Mouse (Mus musculus): ENCODE data around the gene Svs1. TPM values are rescaled to one million over a fixed set of nuclear protein-coding genes. Genes with fewer than 3 reads are reported as not detected.

The Svs1 gene
- total and polyA plus RNA-seq, 2 experiments from 2014 or later, result not detected

DNA sequence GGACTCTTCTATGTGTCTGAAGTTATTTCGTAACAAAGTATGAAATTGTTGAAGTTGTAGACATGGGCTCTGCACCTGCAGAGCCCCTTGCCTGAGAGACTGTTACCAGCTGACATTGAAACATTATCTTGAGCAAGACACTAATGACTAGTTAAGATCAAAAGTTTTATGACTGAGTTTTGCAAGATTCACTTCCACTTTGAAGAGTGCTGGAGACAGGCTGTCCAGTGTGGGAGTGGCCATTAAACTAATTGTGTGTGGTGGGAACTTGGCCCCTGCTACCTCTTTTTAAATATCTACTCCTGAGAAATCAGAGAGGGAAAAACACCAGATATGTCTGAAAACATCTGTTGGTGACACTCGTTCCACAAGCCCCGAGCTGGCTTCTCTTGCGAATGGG is 44.6 kb downstream of the Svs1 start:
- 88% methylated on average over 4 of the region's 4 CpGs for WGBS
- H3K9me3 ChIP-seq (ENCODE audit: low read length), result no peaks in the 10 kb centered on the region
- ATAC-seq, result no peak

DNA sequence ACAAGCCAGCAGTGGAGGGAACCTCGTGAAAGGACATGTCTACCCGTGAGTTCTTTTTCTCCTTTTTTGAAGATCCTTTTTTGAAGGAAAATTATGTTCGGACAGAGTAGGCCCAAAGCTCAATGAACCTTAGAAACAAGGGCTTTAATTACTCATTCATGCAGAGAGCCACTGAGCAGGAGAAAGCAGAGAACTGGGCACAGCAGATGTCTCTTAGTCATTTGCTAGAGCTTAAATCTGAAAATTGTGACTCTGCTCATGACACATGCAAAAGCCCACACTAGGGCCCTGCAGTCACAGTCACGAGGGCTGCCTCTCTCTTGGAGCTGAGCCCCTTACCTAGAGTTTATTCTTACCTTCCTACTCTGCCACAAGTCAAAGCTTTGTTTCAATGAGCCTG is 46.1 kb downstream of the Svs1 start:
- no peaks in the 10 kb centered on the region for H3K9me3 ChIP-seq (ENCODE audit: low read length)
- no peak overlapping the region for H3K4me3 ChIP-seq (ENCODE audit: low read depth, low read length)
- 0 out of 2 replicates have a peak, but pooled peaks cover 5% of the 10 kb centered on the region for H3K27me3 ChIP-seq (ENCODE audit: insufficient read depth, low read length)
- no peak overlapping the region for H3K9ac ChIP-seq
- DNase-seq (no peak), ATAC-seq (no peak)
- no peaks in the 10 kb centered on the region for H3K36me3 ChIP-seq (ENCODE audit: insufficient read depth)
- 51% methylated on average over 4 of the region's 4 CpGs for WGBS
- H3K27ac ChIP-seq (ENCODE audit: low read depth, low read length), result no peak overlapping the region
- no peaks in the 10 kb centered on the region for H3K4me1 ChIP-seq (ENCODE audit: insufficient read depth)
- no peak overlapping the region for H3K4me2 ChIP-seq (ENCODE audit: low read depth)
- TF ChIP-seq CTCF (IDR thresholded peaks at IDR 0.05; ENCODE audit: low read depth), result no peak

More for the DNA sequence above, 44.6 kb downstream of the Svs1 start:
- Histone ChIP-seq H3K4me2 (ENCODE audit: low read depth) (no peak overlapping the region), H3K4me3 (ENCODE audit: low read depth, low read length) (no peak overlapping the region), H3K36me3 (ENCODE audit: insufficient read depth) (no peaks in the 10 kb centered on the region), H3K4me1 (ENCODE audit: insufficient read depth) (no peaks in the 10 kb centered on the region), H3K9ac (no peak overlapping the region), H3K27me3 (ENCODE audit: insufficient read depth, low read length) (no peaks in the 10 kb centered on the region), H3K27ac (ENCODE audit: low read depth, low read length) (no peak overlapping the region)
- TF ChIP-seq CTCF (IDR thresholded peaks at IDR 0.05; ENCODE audit: low read depth), result no peak
- DNase-seq, result no peak

DNA sequence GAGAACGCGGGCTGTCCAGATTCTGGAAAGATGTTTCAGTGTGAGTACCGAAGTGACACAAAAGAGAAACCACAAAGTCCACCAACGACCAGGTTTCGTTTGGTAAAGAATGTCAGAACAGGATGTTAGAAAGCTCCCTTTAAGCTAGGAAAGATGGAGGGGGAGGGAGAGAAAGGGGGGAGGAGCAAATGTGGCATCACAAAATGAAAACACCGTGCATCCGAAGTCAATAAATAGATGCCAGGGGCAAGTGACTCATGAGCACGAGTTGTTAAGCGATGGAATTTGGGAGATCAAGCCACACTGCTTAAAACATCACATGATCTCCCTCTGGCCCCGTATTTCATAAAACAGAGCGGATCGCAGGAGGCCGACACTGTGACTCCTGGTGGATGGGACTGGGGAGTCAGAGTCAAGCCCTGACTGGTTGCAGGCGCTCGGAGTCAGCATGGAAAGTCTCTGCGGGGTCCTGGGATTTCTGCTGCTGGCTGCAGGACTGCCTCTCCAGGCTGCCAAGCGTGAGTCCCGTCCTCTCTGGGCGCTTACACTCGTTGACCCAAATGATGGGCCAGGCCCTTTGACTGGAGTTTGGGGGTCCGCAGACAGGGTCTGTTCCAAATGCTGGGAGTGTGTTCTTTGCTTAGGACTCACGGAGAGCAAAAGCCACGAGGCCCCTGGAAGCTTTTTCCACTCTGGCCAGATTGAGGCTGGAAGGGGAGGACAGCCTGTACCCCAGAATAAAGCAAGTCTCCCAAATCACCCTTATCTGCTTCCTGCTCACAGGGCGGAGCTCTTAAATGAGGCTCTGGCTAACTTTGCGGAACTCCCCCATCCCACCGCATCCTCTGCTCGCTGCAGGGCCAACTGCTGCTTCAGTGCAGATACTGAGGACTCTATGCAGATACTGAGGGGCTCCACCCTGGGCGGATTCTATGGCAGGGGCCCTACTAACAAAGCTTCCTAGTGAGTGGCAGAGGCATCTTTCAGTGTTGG is 49.9 kb downstream of the Svs1 start, which contains the start of gene Gpnmb:
Gene Gpnmb (plus strand): TSS at position 272 of the 993 bp plus-strand sequence.
- Histone ChIP-seq H3K27me3 (ENCODE audit: insufficient read depth, low read length) (0 out of 2 replicates have a peak, but pooled peaks cover 5% of the 10 kb centered on the region), H3K27ac (ENCODE audit: low read depth, low read length) (no peak within 1 kb of the TSS), H3K4me2 (ENCODE audit: low read depth) (no peak within 1 kb of the TSS), H3K4me3 (ENCODE audit: low read depth, low read length) (no peak within 1 kb of the TSS), H3K4me1 (ENCODE audit: insufficient read depth) (no peaks in the 10 kb centered on the region), H3K36me3 (ENCODE audit: insufficient read depth) (no peaks in the 10 kb centered on the region), H3K9ac (no peak within 1 kb of the TSS), H3K9me3 (ENCODE audit: low read length) (no peaks in the 10 kb centered on the region)
- no peak for TF ChIP-seq CTCF (IDR thresholded peaks at IDR 0.05; ENCODE audit: low read depth)
- 52% methylated on average over 28 of the region's 28 CpGs for WGBS
- ATAC-seq, result no peak
- DNase-seq, result no peak

DNA sequence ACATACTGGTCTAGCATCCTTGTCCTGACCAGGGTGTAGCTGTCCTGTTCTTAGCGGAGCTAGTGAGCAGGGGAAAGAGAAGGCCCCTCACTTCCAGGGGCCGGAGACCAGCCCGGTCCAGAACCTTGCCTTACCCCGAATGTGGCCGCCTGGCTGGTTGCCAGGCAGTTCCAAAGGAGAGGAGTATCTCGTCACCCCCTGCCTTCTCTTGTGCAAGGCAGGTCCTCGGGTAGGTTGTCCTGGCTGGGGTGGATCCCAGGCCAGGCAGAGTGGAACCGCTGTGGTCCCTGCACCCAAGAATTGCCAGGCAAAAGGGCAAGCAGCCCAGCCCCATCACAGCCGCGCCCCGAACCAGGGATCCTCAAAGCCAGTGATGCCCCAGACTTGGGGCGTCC is 50.6 kb downstream of the Svs1 start:
- DNase-seq (no peak), ATAC-seq (no peak)
- Histone ChIP-seq H3K4me2 (ENCODE audit: low read depth) (no peak overlapping the region), H3K27me3 (ENCODE audit: insufficient read depth, low read length) (0 out of 2 replicates have a peak, but pooled peaks cover 5% of the 10 kb centered on the region), H3K36me3 (ENCODE audit: insufficient read depth) (no peaks in the 10 kb centered on the region), H3K4me1 (ENCODE audit: insufficient read depth) (no peaks in the 10 kb centered on the region), H3K27ac (ENCODE audit: low read depth, low read length) (no peak overlapping the region), H3K4me3 (ENCODE audit: low read depth, low read length) (no peak overlapping the region), H3K9me3 (ENCODE audit: low read length) (no peaks in the 10 kb centered on the region), H3K9ac (no peak overlapping the region)
- TF ChIP-seq CTCF (IDR thresholded peaks at IDR 0.05; ENCODE audit: low read depth), result no peak
- WGBS, result 64% methylated on average over 12 of the region's 12 CpGs

DNA sequence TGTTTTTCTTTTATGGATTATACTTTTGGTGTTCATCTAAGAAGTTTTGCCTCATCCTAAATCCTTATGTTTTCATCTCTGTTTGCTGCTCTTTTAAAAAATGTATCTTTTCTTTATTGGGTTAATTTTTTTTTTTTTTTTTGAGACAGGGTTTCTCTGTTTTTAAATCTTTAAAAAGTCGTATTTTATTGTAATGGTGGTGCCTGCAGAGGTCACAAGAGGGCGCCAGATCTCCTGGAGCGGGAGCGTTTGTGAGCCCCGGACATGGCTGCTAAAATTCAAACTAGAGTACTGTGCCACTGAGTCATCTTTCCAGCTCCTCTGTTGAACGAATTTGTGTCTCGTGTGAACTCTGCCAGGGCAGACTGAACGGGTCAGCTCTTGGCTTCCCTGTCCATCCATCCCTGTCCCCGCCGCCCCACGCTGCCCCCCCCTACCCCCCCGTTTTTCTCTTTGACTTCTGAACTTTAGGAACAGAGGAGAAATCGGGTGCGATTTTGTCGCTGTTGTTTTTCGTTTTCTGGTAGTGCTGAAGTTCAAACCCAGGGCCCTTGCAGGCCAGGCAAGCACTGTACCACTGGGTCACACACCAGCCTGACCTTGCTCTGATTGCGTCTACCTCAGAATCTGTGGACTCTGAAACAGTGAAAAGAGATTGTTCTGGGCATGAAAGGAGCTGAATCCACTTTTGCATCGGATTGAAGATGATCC is 53.0 kb downstream of the Svs1 start:
- no peaks in the 10 kb centered on the region for H3K4me1 ChIP-seq (ENCODE audit: insufficient read depth)
- WGBS, result 12% methylated on average over 18 of the region's 18 CpGs
- no peak overlapping the region for H3K9ac ChIP-seq
- H3K27ac ChIP-seq (ENCODE audit: low read depth, low read length), result no peak overlapping the region
- peak overlapping the region; percentile 22; the same call in 1 of the 2 replicates for H3K4me3 ChIP-seq (ENCODE audit: low read depth, low read length)
- H3K9me3 ChIP-seq (ENCODE audit: low read length), result no peaks in the 10 kb centered on the region
- DNase-seq, result peak; percentile 77
- ATAC-seq, result peak; percentile 62
- no peaks in the 10 kb centered on the region for H3K36me3 ChIP-seq (ENCODE audit: insufficient read depth)
- peak overlapping the region; percentile 40 for H3K4me2 ChIP-seq (ENCODE audit: low read depth)
- H3K27me3 ChIP-seq (ENCODE audit: insufficient read depth, low read length), result 0 out of 2 replicates have a peak, but pooled peaks cover 5% of the 10 kb centered on the region
- peak; percentile 71 for TF ChIP-seq CTCF (IDR thresholded peaks at IDR 0.05; ENCODE audit: low read depth)

Other genes with a start within 250 kb of the Svs1 start
- gene Gimap1, start 247.8 kb upstream of the Svs1 start, total RNA-seq (2014; rRNA removed), result 1.3 TPM in 2 replicates
- gene Gimap1, start 247.8 kb upstream of the Svs1 start, polyA plus RNA-seq (2015; fragmentation: Nextera tagmentation; extraction: Ambion mirVana), result 3.4 and 3.8 TPM in 2 replicates
- 0.62 and 1.4 TPM in 2 replicates for gene Gimap5, start 240.7 kb upstream of the Svs1 start, total RNA-seq (2014; rRNA removed)
- 1.7 and 3.7 TPM in 2 replicates for gene Gimap5, start 240.7 kb upstream of the Svs1 start, polyA plus RNA-seq (2015; fragmentation: Nextera tagmentation; extraction: Ambion mirVana)
- gene Gimap3, start 216.0 kb upstream of the Svs1 start, total RNA-seq (2014; rRNA removed), result not detected in 2 replicates
- not detected in 2 replicates for gene Gimap3, start 216.0 kb upstream of the Svs1 start, polyA plus RNA-seq (2015; fragmentation: Nextera tagmentation; extraction: Ambion mirVana)
- 15.4 and 19.7 TPM in 2 replicates for gene Tmem176a, start 145.9 kb upstream of the Svs1 start, total RNA-seq (2014; rRNA removed)
- gene Tmem176a, start 145.9 kb upstream of the Svs1 start, polyA plus RNA-seq (2015; fragmentation: Nextera tagmentation; extraction: Ambion mirVana), result 18.3 and 24.5 TPM in 2 replicates
- 36.7 and 47.1 TPM in 2 replicates for gene Tmem176b, start 145.4 kb upstream of the Svs1 start, total RNA-seq (2014; rRNA removed)
- gene Tmem176b, start 145.4 kb upstream of the Svs1 start, polyA plus RNA-seq (2015; fragmentation: Nextera tagmentation; extraction: Ambion mirVana), result 75.3 and 103 TPM in 2 replicates
- 1.6 TPM in 1 of 2 replicates, not detected in the other for gene Aoc1, start 114.0 kb upstream of the Svs1 start, total RNA-seq (2014; rRNA removed)
- gene Aoc1, start 114.0 kb upstream of the Svs1 start, polyA plus RNA-seq (2015; fragmentation: Nextera tagmentation; extraction: Ambion mirVana), result 0.20 TPM in 1 of 2 replicates, not detected in the other
- gene 1600015I10Rik, start 57.0 kb upstream of the Svs1 start, total RNA-seq (2014; rRNA removed), result not detected in 2 replicates
- gene 1600015I10Rik, start 57.0 kb upstream of the Svs1 start, polyA plus RNA-seq (2015; fragmentation: Nextera tagmentation; extraction: Ambion mirVana), result not detected in 2 replicates
- not detected in 2 replicates for gene Doxl2, start 11.9 kb upstream of the Svs1 start, total RNA-seq (2014; rRNA removed)
- not detected in 2 replicates for gene Doxl2, start 11.9 kb upstream of the Svs1 start, polyA plus RNA-seq (2015; fragmentation: Nextera tagmentation; extraction: Ambion mirVana)
- 0.92 and 1.6 TPM in 2 replicates for gene Gpnmb, start 49.7 kb downstream of the Svs1 start, total RNA-seq (2014; rRNA removed)
- gene Gpnmb, start 49.7 kb downstream of the Svs1 start, polyA plus RNA-seq (2015; fragmentation: Nextera tagmentation; extraction: Ambion mirVana), result 1.4 and 1.8 TPM in 2 replicates
- 25.5 and 28.0 TPM in 2 replicates for gene Malsu1, start 86.9 kb downstream of the Svs1 start, total RNA-seq (2014; rRNA removed)
- 87.3 and 108 TPM in 2 replicates for gene Malsu1, start 86.9 kb downstream of the Svs1 start, polyA plus RNA-seq (2015; fragmentation: Nextera tagmentation; extraction: Ambion mirVana)
- gene Igf2bp3, start 228.1 kb downstream of the Svs1 start, total RNA-seq (2014; rRNA removed), result 9.1 and 12.8 TPM in 2 replicates
- 12.3 and 13.5 TPM in 2 replicates for gene Igf2bp3, start 228.1 kb downstream of the Svs1 start, polyA plus RNA-seq (2015; fragmentation: Nextera tagmentation; extraction: Ambion mirVana)